Mouse (Mus musculus) heart, adult 2 months (tissue): ENCODE measurements around the gene Gm37240. TPM values are rescaled to one million over a fixed set of nuclear protein-coding genes. Genes with fewer than 3 reads are reported as not detected.

Source experiments
- DNase-seq, 2 experiments: peaks; one replicate each; pipeline ENCODE4 v3.0.0; 2021
- H3K27ac ChIP-seq: fragments of 200-600 bp; 2 replicates; pipeline ENCODE4 v1.8.1; 2022
- H3K27me3 ChIP-seq: fragments of 200-500 bp; 2 replicates; pipeline ENCODE4 v1.6.1; 2012; ENCODE audit warnings: mild to moderate bottlenecking, low read length, inconsistent platforms, mixed read lengths; ENCODE audit not compliant: control insufficient read depth, insufficient read depth
- H3K36me3 ChIP-seq: fragments of 200-500 bp; 2 replicates; pipeline ENCODE4 v1.6.1; 2012; ENCODE audit warnings: low read length, inconsistent platforms; ENCODE audit not compliant: control insufficient read depth, insufficient read depth
- H3K4me1 ChIP-seq: fragments of 200-500 bp; 2 replicates; pipeline ENCODE4 v1.6.1; 2011; ENCODE audit warnings: low read length; ENCODE audit not compliant: control insufficient read depth, insufficient read depth
- H3K4me3 ChIP-seq: fragments of 200-600 bp; 2 replicates; pipeline ENCODE4 v1.8.1; 2022
- H3K79me2 ChIP-seq: fragments of 200-500 bp; replicated peaks from 2 replicates; pipeline ENCODE4 v1.6.1; 2012; ENCODE audit warnings: mild to moderate bottlenecking, inconsistent platforms, low read length, moderate library complexity, mixed read lengths; ENCODE audit not compliant: control insufficient read depth, insufficient read depth
- H3K9ac ChIP-seq: fragments of 200-500 bp; 2 replicates; pipeline ENCODE4 v1.6.1; 2012; ENCODE audit warnings: low read depth, mild to moderate bottlenecking, control low read depth, inconsistent platforms, low read length, mixed read lengths
- CTCF ChIP-seq: fragments of 200-600 bp; IDR thresholded peaks from 2 replicates; pipeline ENCODE4 v1.8.1; 2022; ENCODE audit warnings: antibody characterized with exemption, mild to moderate bottlenecking, moderate library complexity
- EP300 ChIP-seq: fragments of 200-500 bp; IDR thresholded peaks from 2 replicates; pipeline ENCODE4 v1.6.1; 2011; ENCODE audit warnings: low read depth, low read length, control low read depth; ENCODE audit not compliant: insufficient read depth
- POLR2A ChIP-seq: fragments of 200-500 bp; IDR thresholded peaks from 2 replicates; pipeline ENCODE4 v1.6.1; 2011; ENCODE audit warnings: mild to moderate bottlenecking, low read depth, low read length, control low read depth; ENCODE audit not compliant: insufficient read depth
- WGBS: fragments of 180-500 bp; shearing (Covaris S2); methylation state at CpG from one replicate; pipeline ENCODE4 v1.1.7; 2018; 5-methylcytosine and 5-hydroxymethylcytosine counted together
- intact Hi-C: fragments of 180-260 bp; cut with DNase I; formaldehyde crosslinking; loops from one replicate; pipeline ENCODE4 v1.15.1; 2025
- polyA plus RNA-seq: library from polyadenylated mRNA; depleted of rRNA; stranded (reverse); fragments of >200 nt; gene quantifications from 2 replicates; pipeline ENCODE4 v1.2.3, GENCODE M21; 2012
- total RNA-seq, 2 experiments: library from RNA; stranded (reverse); gene quantifications; 2 replicates each; pipeline ENCODE4 v1.2.3; 2021

The Gm37240 gene
- total and polyA plus RNA-seq, 3 experiments: 25.0 to 45.3 (median 36.6) TPM

GRCm38 (mm10) chr3:84679542-84679941 is 1207.8 kb downstream of the Gm37240 start:
- Histone ChIP-seq H3K4me1 (no peaks in the 10 kb centered on the region), H3K9ac (no peak overlapping the region), H3K27ac (no peak overlapping the region), H3K4me3 (no peak overlapping the region), H3K36me3 (no peaks in the 10 kb centered on the region), H3K79me2 (no peaks in the 10 kb centered on the region), H3K27me3 (no peaks in the 10 kb centered on the region)
- 82% methylated on average over 8 of the region's 8 CpGs for WGBS
- intact Hi-C loops: no loop called here
- DNase-seq: no peak
- TF ChIP-seq EP300 (no peak), POLR2A (no peak), CTCF (no peak)

- Histone ChIP-seq H3K36me3 (no peaks in the 10 kb centered on the region), H3K4me3 (no peak overlapping the region), H3K79me2 (no peaks in the 10 kb centered on the region), H3K27me3 (no peaks in the 10 kb centered on the region), H3K9ac (no peak overlapping the region), H3K4me1 (no peaks in the 10 kb centered on the region), H3K27ac (no peak overlapping the region)
- TF ChIP-seq EP300: no peak
- TF ChIP-seq CTCF: no peak
- TF ChIP-seq POLR2A: no peak
- 73% methylated on average over 5 of the region's 5 CpGs for WGBS
- intact Hi-C loops: no loop called here
- DNase-seq: no peak
Measured at GRCm38 (mm10) chr3:84678891-84679290, 1208.4 kb downstream of the Gm37240 start.

- no peaks in the 10 kb centered on the region for H3K36me3 ChIP-seq
- H3K9ac ChIP-seq: no peak overlapping the region
- intact Hi-C loops: no loop called here
- no peaks in the 10 kb centered on the region for H3K27me3 ChIP-seq
- WGBS: 91% methylated on average over 5 of the region's 5 CpGs
- no peak overlapping the region for H3K27ac ChIP-seq
- TF ChIP-seq EP300: no peak
- no peak overlapping the region for H3K4me3 ChIP-seq
- DNase-seq: no peak
- H3K79me2 ChIP-seq: no peaks in the 10 kb centered on the region
- no peaks in the 10 kb centered on the region for H3K4me1 ChIP-seq
Measured at GRCm38 (mm10) chr3:84675710-84676109, 1211.6 kb downstream of the Gm37240 start.

GRCm38 (mm10) chr3:84673552-84673951 is 1213.8 kb downstream of the Gm37240 start:
- Histone ChIP-seq H3K36me3 (no peaks in the 10 kb centered on the region), H3K27me3 (no peaks in the 10 kb centered on the region), H3K9ac (no peak overlapping the region), H3K79me2 (no peaks in the 10 kb centered on the region), H3K4me1 (no peaks in the 10 kb centered on the region), H3K27ac (no peak overlapping the region), H3K4me3 (no peak overlapping the region)
- WGBS: 89% methylated on average over 6 of the region's 6 CpGs
- intact Hi-C loops: no loop called here
- TF ChIP-seq EP300 (no peak), POLR2A (no peak), CTCF (no peak)
- DNase-seq: no peak

- no peak for DNase-seq
- WGBS: 94% methylated on average over 12 of the region's 12 CpGs
Measured at GRCm38 (mm10) chr3:84672136-84672535, 1215.2 kb downstream of the Gm37240 start.

GRCm38 (mm10) chr3:84668957-84669356 is 1218.4 kb downstream of the Gm37240 start:
- 0 out of 2 replicates have a peak, but pooled peaks cover 2% of the 10 kb centered on the region for H3K4me1 ChIP-seq
- no peaks in the 10 kb centered on the region for H3K36me3 ChIP-seq
- 82% methylated on average over 3 of the region's 3 CpGs for WGBS
- H3K4me3 ChIP-seq: no peak overlapping the region
- intact Hi-C loops: no loop called here
- H3K27ac ChIP-seq: no peak overlapping the region
- no peak for TF ChIP-seq POLR2A
- no peak for TF ChIP-seq CTCF
- TF ChIP-seq EP300: no peak
- DNase-seq: no peak
- no peak overlapping the region for H3K9ac ChIP-seq
- H3K27me3 ChIP-seq: no peaks in the 10 kb centered on the region
- no peaks in the 10 kb centered on the region for H3K79me2 ChIP-seq

More at GRCm38 (mm10) chr3:84672136-84672535, 1215.2 kb downstream of the Gm37240 start:
- no peak for TF ChIP-seq POLR2A
- no peaks in the 10 kb centered on the region for H3K27me3 ChIP-seq
- no peak overlapping the region for H3K4me3 ChIP-seq
- no peak overlapping the region for H3K27ac ChIP-seq
- H3K4me1 ChIP-seq: 0 out of 2 replicates have a peak, but pooled peaks cover under 1% of the 10 kb centered on the region
- no peak overlapping the region for H3K9ac ChIP-seq
- no peaks in the 10 kb centered on the region for H3K79me2 ChIP-seq
- intact Hi-C loops: no loop called here
- no peaks in the 10 kb centered on the region for H3K36me3 ChIP-seq
